Mouse (Mus musculus): Measurements from ENCODE around the gene Pik3r2.

GRCm38 (mm10) chr8:70750128-70750680, 26.3 kb downstream of the Pik3r2 start:
- no peak for TF ChIP-seq EP300 (IDR thresholded peaks at IDR 0.05; ENCODE audit: low read depth)
- TF ChIP-seq CTCF (IDR thresholded peaks at IDR 0.05; ENCODE audit: low read depth), result no peak

All from liver, postnatal 0 days (tissue).